Mouse (Mus musculus) megakaryocyte, embryonic 14.5 days (primary cell): ENCODE results near the gene Ghrl.

Experiments
- FLI1 ChIP-seq: IDR thresholded peaks from 2 replicates; pipeline ENCODE4 v1.6.1; 2012; ENCODE audit warnings: low read length, inconsistent platforms, mixed read lengths
- GATA1 ChIP-seq: IDR thresholded peaks from 3 replicates; pipeline ENCODE4 v1.6.1; 2012; ENCODE audit warnings: mixed read lengths, low read length, inconsistent platforms, borderline replicate concordance

- TF ChIP-seq GATA1 (no peak), FLI1 (no peak)
Observed at GRCm38 (mm10) chr6:113679993-113680566, 39.6 kb downstream of the Ghrl start.
